Mouse (Mus musculus) embryonic facial prominence, embryonic 13.5 days (tissue): Measurements from ENCODE around the gene Jazf1. TPM values are rescaled to one million over a fixed set of nuclear protein-coding genes. Genes with fewer than 3 reads are reported as not detected.

Experiments used
- ATAC-seq: fragments of 200-750 bp; cut with Nextera tagmentation; 2 replicates; pipeline ENCODE4 v1.8.0; 2017; ENCODE audit warnings: low read depth; ENCODE audit not compliant: insufficient number of reproducible peaks, insufficient read depth, low FRiP score, low TSS enrichment
- H3K27ac ChIP-seq: fragments of 300-500 bp; sonication (generic); 2 replicates; pipeline ENCODE4 v1.5.1; 2015; ENCODE audit warnings: moderate library complexity, mild to moderate bottlenecking, inconsistent platforms
- H3K27me3 ChIP-seq: fragments of 300-500 bp; sonication (generic); 2 replicates; pipeline ENCODE4 v1.6.1; 2015; ENCODE audit warnings: mild to moderate bottlenecking, inconsistent platforms
- H3K36me3 ChIP-seq: fragments of 300-500 bp; sonication (generic); 2 replicates; pipeline ENCODE4 v1.6.1; 2015; ENCODE audit warnings: mild to moderate bottlenecking, inconsistent platforms
- H3K4me1 ChIP-seq: fragments of 300-500 bp; sonication (generic); 2 replicates; pipeline ENCODE4 v1.6.1; 2015; ENCODE audit warnings: inconsistent platforms
- H3K4me2 ChIP-seq: fragments of 300-500 bp; sonication (generic); 2 replicates; pipeline ENCODE4 v1.6.1; 2015; ENCODE audit warnings: moderate library complexity, mild to moderate bottlenecking, inconsistent platforms
- H3K4me3 ChIP-seq: fragments of 300-500 bp; sonication (generic); 2 replicates; pipeline ENCODE4 v1.5.1; 2015; ENCODE audit warnings: mild to moderate bottlenecking, inconsistent platforms
- H3K9ac ChIP-seq: fragments of 300-500 bp; sonication (generic); 2 replicates; pipeline ENCODE4 v1.6.1; 2015; ENCODE audit warnings: mild to moderate bottlenecking, inconsistent platforms
- H3K9me3 ChIP-seq: fragments of 300-500 bp; sonication (generic); 2 replicates; pipeline ENCODE4 v1.6.1; 2016; ENCODE audit warnings: inconsistent platforms
- WGBS: fragments of 180-500 bp; shearing (Covaris S2); methylation state at CpG from one replicate; pipeline ENCODE4 v1.1.7; 2015; ENCODE audit warnings: mixed read lengths; 5-methylcytosine and 5-hydroxymethylcytosine counted together
- polyA plus RNA-seq: library from polyadenylated mRNA; unstranded; fragments of >200 nt; fragmentation: Nextera tagmentation; extraction: Ambion mirVana; gene quantifications from 2 replicates; pipeline ENCODE4 v1.2.1, GENCODE M21; 2015

Jazf1 gene
- polyA plus RNA-seq, 1 experiment from 2014 or later = 11.3 TPM

- Histone ChIP-seq H3K27ac (no peak overlapping the region), H3K9me3 (no peaks in the 10 kb centered on the region), H3K4me2 (no peak overlapping the region), H3K4me1 (0 out of 2 replicates have a peak, but pooled peaks cover 4% of the 10 kb centered on the region), H3K27me3 (no peaks in the 10 kb centered on the region), H3K36me3 (no peaks in the 10 kb centered on the region), H3K9ac (no peak overlapping the region), H3K4me3 (no peak overlapping the region)
- no peak for ATAC-seq
- WGBS = 88% methylated on average over 3 of the region's 3 CpGs
Observed at GRCm38 (mm10) chr6:52899574-52900245, 168.7 kb downstream of the Jazf1 start.

GRCm38 (mm10) chr6:52895075-52895474 is 173.4 kb downstream of the Jazf1 start:
- Histone ChIP-seq H3K27ac (no peak overlapping the region), H3K27me3 (no peaks in the 10 kb centered on the region), H3K4me1 (0 out of 2 replicates have a peak, but pooled peaks cover 9% of the 10 kb centered on the region), H3K4me2 (no peak overlapping the region), H3K36me3 (no peaks in the 10 kb centered on the region), H3K9me3 (no peaks in the 10 kb centered on the region), H3K4me3 (no peak overlapping the region), H3K9ac (no peak overlapping the region)
- 80% methylated on average over 4 of the region's 4 CpGs for WGBS
- ATAC-seq = no peak

GRCm38 (mm10) chr6:52894501-52894823 is 174.0 kb downstream of the Jazf1 start:
- 59% methylated on average over 13 of the region's 13 CpGs for WGBS
- no peak overlapping the region for H3K4me3 ChIP-seq

GRCm38 (mm10) chr6:52893811-52894500 is 174.5 kb downstream of the Jazf1 start:
- no peak overlapping the region for H3K4me3 ChIP-seq
- WGBS = 50% methylated on average over 9 of the region's 9 CpGs
- no peak overlapping the region for H3K27ac ChIP-seq
- H3K9me3 ChIP-seq = no peaks in the 10 kb centered on the region
- no peaks in the 10 kb centered on the region for H3K36me3 ChIP-seq
- H3K9ac ChIP-seq = no peak overlapping the region
- H3K4me2 ChIP-seq = no peak overlapping the region
- no peak for ATAC-seq
- 0 out of 2 replicates have a peak, but pooled peaks cover 9% of the 10 kb centered on the region for H3K4me1 ChIP-seq
- H3K27me3 ChIP-seq = no peaks in the 10 kb centered on the region

More at GRCm38 (mm10) chr6:52894501-52894823, 174.0 kb downstream of the Jazf1 start:
- ATAC-seq = no peak
- Histone ChIP-seq H3K9me3 (no peaks in the 10 kb centered on the region), H3K9ac (no peak overlapping the region), H3K27ac (no peak overlapping the region), H3K36me3 (no peaks in the 10 kb centered on the region), H3K4me2 (no peak overlapping the region), H3K27me3 (no peaks in the 10 kb centered on the region), H3K4me1 (0 out of 2 replicates have a peak, but pooled peaks cover 9% of the 10 kb centered on the region)

- H3K4me2 ChIP-seq = no peak overlapping the region
- H3K9me3 ChIP-seq = no peaks in the 10 kb centered on the region
- H3K4me1 ChIP-seq = 0 out of 2 replicates have a peak, but pooled peaks cover 9% of the 10 kb centered on the region
- no peaks in the 10 kb centered on the region for H3K36me3 ChIP-seq
- no peaks in the 10 kb centered on the region for H3K27me3 ChIP-seq
- no peak for ATAC-seq
- H3K4me3 ChIP-seq = no peak overlapping the region
- H3K27ac ChIP-seq = no peak overlapping the region
- no peak overlapping the region for H3K9ac ChIP-seq
- WGBS = 80% methylated on average over 3 of the region's 3 CpGs
Observed at GRCm38 (mm10) chr6:52892978-52893377, 175.5 kb downstream of the Jazf1 start.

GRCm38 (mm10) chr6:52887541-52888203 is 180.8 kb downstream of the Jazf1 start:
- 74% methylated on average over 4 of the region's 4 CpGs for WGBS
- no peak for ATAC-seq
- Histone ChIP-seq H3K4me2 (no peak overlapping the region), H3K27ac (no peak overlapping the region), H3K4me3 (no peak overlapping the region), H3K9me3 (no peaks in the 10 kb centered on the region), H3K9ac (no peak overlapping the region), H3K36me3 (no peaks in the 10 kb centered on the region), H3K4me1 (no peaks in the 10 kb centered on the region), H3K27me3 (no peaks in the 10 kb centered on the region)

- Histone ChIP-seq H3K4me1 (no peaks in the 10 kb centered on the region), H3K4me2 (no peak overlapping the region), H3K36me3 (no peaks in the 10 kb centered on the region), H3K27me3 (no peaks in the 10 kb centered on the region), H3K9me3 (0 out of 2 replicates have a peak, but pooled peaks cover 1% of the 10 kb centered on the region), H3K9ac (no peak overlapping the region), H3K4me3 (no peak overlapping the region), H3K27ac (no peak overlapping the region)
- no peak for ATAC-seq
- WGBS = 67% methylated on average over 2 of the region's 2 CpGs
Observed at GRCm38 (mm10) chr6:52883773-52884172, 184.7 kb downstream of the Jazf1 start.

- H3K36me3 ChIP-seq = no peaks in the 10 kb centered on the region
- no peaks in the 10 kb centered on the region for H3K27me3 ChIP-seq
- ATAC-seq = no peak
- no peaks in the 10 kb centered on the region for H3K4me1 ChIP-seq
- no peak overlapping the region for H3K4me3 ChIP-seq
- H3K9me3 ChIP-seq = 0 out of 2 replicates have a peak, but pooled peaks cover 4% of the 10 kb centered on the region
- WGBS = 33% methylated on average over 4 of the region's 4 CpGs
- no peak overlapping the region for H3K27ac ChIP-seq
- H3K9ac ChIP-seq = no peak overlapping the region
- no peak overlapping the region for H3K4me2 ChIP-seq
Observed at GRCm38 (mm10) chr6:52877176-52877575, 191.3 kb downstream of the Jazf1 start.

- H3K27ac ChIP-seq = no peak overlapping the region
- H3K4me1 ChIP-seq = peaks cover 21% of the 10 kb centered on the region
- H3K4me2 ChIP-seq = no peak overlapping the region
- WGBS = 40% methylated on average over 2 of the region's 2 CpGs
- no peak overlapping the region for H3K9ac ChIP-seq
- no peaks in the 10 kb centered on the region for H3K9me3 ChIP-seq
- H3K27me3 ChIP-seq = 0 out of 2 replicates have a peak, but pooled peaks cover 3% of the 10 kb centered on the region
- no peaks in the 10 kb centered on the region for H3K36me3 ChIP-seq
- no peak overlapping the region for H3K4me3 ChIP-seq
- ATAC-seq = no peak
Observed at GRCm38 (mm10) chr6:52871306-52871705, 197.1 kb downstream of the Jazf1 start.

- WGBS = 41% methylated on average over 2 of the region's 2 CpGs
- Histone ChIP-seq H3K4me2 (no peak overlapping the region), H3K27ac (no peak overlapping the region), H3K9ac (no peak overlapping the region), H3K36me3 (no peaks in the 10 kb centered on the region), H3K4me1 (peaks cover 37% of the 10 kb centered on the region), H3K27me3 (0 out of 2 replicates have a peak, but pooled peaks cover 3% of the 10 kb centered on the region), H3K4me3 (no peak overlapping the region), H3K9me3 (no peaks in the 10 kb centered on the region)
- no peak for ATAC-seq
Observed at GRCm38 (mm10) chr6:52869252-52869651, 199.2 kb downstream of the Jazf1 start.

- H3K36me3 ChIP-seq = no peaks in the 10 kb centered on the region
- ATAC-seq = no peak
- H3K4me2 ChIP-seq = no peak overlapping the region
- H3K9ac ChIP-seq = no peak overlapping the region
- H3K4me1 ChIP-seq = peaks cover 44% of the 10 kb centered on the region
- no peak overlapping the region for H3K4me3 ChIP-seq
- WGBS = 62% methylated on average over 2 of the region's 2 CpGs
- H3K27ac ChIP-seq = peak overlapping the region; percentile 33; the same call in 1 of the 2 replicates
- H3K27me3 ChIP-seq = 0 out of 2 replicates have a peak, but pooled peaks cover 3% of the 10 kb centered on the region
- H3K9me3 ChIP-seq = no peaks in the 10 kb centered on the region
Observed at GRCm38 (mm10) chr6:52868352-52868751, 200.1 kb downstream of the Jazf1 start.
